Mouse (Mus musculus): ENCODE results near the gene Cdc14b. TPM values are rescaled to one million over a fixed set of nuclear protein-coding genes. Genes with fewer than 3 reads are reported as not detected.
"Not testable (repeated sequence)": the region's sequence is repeated elsewhere in the genome, so short reads cannot be mapped to it uniquely, and the experiment has no call there.

The Cdc14b gene
- polyA plus RNA-seq, 1 experiment from 2014 or later: 1.7 TPM

DNA sequence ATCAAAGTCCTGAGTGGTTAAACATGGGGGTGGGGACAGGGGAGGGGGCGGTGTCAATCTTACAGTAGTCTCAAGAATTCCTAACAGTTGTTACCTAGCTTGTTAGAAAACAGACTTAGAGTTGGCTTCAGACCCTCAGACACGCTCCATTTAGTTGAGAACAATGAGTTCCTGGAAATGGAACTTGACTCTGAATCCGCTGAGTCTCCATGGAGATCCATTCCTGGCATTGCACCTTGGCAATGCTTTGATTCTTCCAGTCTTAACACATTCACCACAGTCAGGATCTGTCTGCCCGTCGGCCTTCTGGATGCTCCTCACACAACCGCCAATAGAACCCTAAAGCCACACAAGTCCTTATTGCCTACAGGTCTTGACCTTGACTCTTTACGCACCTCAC lies 15.2 kb downstream of the Cdc14b start:
- Histone ChIP-seq H3K9ac (replicated peaks; ENCODE audit: low read depth, low read length) (no peak overlapping the region), H3K9me3 (ENCODE audit: control insufficient read depth, low read length) (no peaks in the 10 kb centered on the region), H3K4me1 (replicated peaks; ENCODE audit: control insufficient read depth, insufficient read depth, low read length) (no peaks in the 10 kb centered on the region), H3K27me3 (replicated peaks; ENCODE audit: control insufficient read depth, insufficient read depth, low read length) (no peaks in the 10 kb centered on the region), H3K27ac (ENCODE audit: low read length) (no peak overlapping the region), H3K4me2 (ENCODE audit: low read length) (no peak overlapping the region), H3K4me3 (replicated peaks; ENCODE audit: low read length) (no peak overlapping the region), H3K36me3 (ENCODE audit: control insufficient read depth, insufficient read depth) (no peaks in the 10 kb centered on the region)
- WGBS: 83% methylated on average over 7 of the region's 7 CpGs
- ATAC-seq: no peak

DNA sequence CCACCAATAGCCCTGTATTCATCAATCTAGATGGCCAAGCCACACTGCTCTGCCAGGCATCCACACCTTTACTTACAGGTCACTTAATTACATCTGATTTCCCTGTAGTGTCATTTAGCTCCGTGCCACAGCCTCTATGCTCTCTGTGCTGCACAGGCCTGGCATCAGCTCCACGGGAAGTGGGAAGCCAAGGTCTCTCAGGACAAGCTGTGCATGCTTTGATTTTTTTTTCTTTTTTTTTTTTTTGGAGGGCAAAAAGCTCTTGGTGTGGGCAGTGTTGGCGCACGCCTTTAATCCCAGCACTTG lies 16.6 kb downstream of the Cdc14b start:
- H3K27ac ChIP-seq (ENCODE audit: low read length): no peak overlapping the region
- no peaks in the 10 kb centered on the region for H3K4me1 ChIP-seq (replicated peaks; ENCODE audit: control insufficient read depth, insufficient read depth, low read length)
- 44% methylated on average over 4 of the region's 4 CpGs for WGBS
- H3K36me3 ChIP-seq (ENCODE audit: control insufficient read depth, insufficient read depth): no peaks in the 10 kb centered on the region
- no peak overlapping the region for H3K4me2 ChIP-seq (ENCODE audit: low read length)
- no peak for ATAC-seq
- no peaks in the 10 kb centered on the region for H3K27me3 ChIP-seq (replicated peaks; ENCODE audit: control insufficient read depth, insufficient read depth, low read length)
- H3K9ac ChIP-seq (replicated peaks; ENCODE audit: low read depth, low read length): no peak overlapping the region
- no peak overlapping the region for H3K4me3 ChIP-seq (replicated peaks; ENCODE audit: low read length)
- H3K9me3 ChIP-seq (ENCODE audit: control insufficient read depth, low read length): no peaks in the 10 kb centered on the region

DNA sequence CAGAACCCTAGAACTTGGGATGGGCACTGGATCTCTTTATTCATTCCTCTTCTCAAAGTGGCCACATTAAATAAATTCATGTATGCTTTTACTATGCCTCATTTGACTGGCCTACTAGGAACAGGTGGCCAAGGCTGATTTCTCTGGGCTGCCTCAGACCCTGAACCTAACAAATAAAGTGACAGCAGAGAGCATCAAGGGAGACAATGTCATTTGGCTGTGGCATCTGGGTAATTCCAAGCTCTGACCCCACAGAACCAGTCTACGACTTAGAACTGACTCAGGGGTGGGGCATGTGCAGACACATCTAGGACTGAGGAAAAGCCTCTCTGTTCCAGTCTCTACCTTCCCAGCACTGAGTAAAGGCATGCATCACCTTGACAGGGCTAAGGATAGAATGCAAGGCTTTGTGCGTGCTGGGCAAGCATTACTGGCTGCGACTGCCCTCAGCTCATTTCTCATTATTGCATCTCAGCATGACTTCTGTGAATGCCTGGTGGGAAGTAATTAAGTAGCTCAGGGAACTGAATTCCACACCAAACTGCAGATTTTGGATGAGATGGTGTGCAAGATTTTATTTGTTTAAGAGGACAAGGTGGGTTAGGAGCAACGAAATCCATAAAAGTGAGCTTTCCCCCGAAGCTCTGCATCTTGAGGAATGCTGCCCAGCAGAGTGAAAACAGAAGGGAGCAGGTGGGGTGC lies 17.1 kb downstream of the Cdc14b start:
- WGBS: 10% methylated on average over 5 of the region's 5 CpGs
- Histone ChIP-seq H3K9me3 (ENCODE audit: control insufficient read depth, low read length) (no peaks in the 10 kb centered on the region), H3K4me3 (replicated peaks; ENCODE audit: low read length) (no peak overlapping the region), H3K9ac (replicated peaks; ENCODE audit: low read depth, low read length) (no peak overlapping the region), H3K27me3 (replicated peaks; ENCODE audit: control insufficient read depth, insufficient read depth, low read length) (no peaks in the 10 kb centered on the region), H3K4me2 (ENCODE audit: low read length) (no peak overlapping the region), H3K27ac (ENCODE audit: low read length) (no peak overlapping the region), H3K4me1 (replicated peaks; ENCODE audit: control insufficient read depth, insufficient read depth, low read length) (no peaks in the 10 kb centered on the region), H3K36me3 (ENCODE audit: control insufficient read depth, insufficient read depth) (no peaks in the 10 kb centered on the region)
- ATAC-seq: no peak

DNA sequence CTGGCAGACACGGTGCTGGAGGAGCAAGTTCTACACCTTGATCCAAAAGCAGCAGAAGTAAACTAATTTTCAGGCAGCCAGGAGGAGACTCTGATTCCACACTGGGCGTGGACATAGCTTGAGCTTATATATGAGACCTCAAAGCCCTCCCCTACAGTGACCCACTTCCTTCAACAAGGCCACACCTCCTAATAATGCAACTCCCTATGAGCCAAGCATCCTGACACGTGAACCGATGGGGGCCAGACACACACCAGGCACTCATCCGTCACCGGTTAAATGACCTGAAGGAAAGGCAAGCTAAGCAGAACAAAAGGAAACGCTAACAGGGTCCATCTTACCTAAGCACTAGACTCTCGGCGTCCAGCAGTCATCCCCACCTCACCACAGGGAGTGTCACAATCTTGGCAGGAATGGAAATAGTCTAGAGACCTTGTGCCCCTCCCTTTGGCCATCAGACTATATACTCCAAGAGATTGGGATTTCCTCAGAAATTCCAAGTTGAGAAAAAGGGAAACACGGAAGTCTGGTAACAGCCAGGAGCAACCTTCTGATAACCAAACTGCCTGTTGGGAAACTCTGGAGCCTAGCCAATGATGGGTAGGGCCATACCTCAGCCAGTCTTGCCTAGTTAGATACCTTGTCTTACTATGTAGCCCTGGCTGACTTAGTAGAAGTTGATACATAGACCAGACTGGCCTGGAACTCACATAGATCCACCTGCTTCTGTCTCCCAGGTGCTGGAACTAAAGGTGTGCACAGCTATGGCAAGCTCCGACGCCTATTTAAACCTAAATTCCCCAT lies 17.9 kb downstream of the Cdc14b start:
- H3K27ac ChIP-seq (ENCODE audit: low read length): no peak overlapping the region

DNA sequence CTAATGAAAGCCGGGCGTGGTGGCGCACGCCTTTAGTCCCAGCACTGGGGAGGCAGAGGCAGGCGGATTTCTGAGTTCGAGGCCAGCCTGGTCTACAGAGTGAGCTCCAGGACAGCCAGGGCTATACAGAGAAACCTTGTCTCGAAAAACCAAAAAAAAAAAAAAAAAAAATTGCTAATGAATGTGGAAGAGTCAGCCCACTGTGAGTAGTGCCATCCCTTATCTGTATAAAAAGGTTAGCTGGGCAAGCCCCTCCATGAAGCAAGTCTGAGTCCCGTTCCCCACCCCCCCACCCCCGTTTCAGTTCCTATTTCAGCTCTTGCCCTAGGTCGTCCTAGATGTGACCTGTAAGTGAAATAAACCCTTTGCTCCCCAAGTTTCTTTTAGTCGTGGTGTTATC lies 20.9 kb downstream of the Cdc14b start:
- H3K4me3 ChIP-seq (replicated peaks; ENCODE audit: low read length); H3K27ac ChIP-seq (ENCODE audit: low read length); H3K4me1 ChIP-seq (replicated peaks; ENCODE audit: control insufficient read depth, insufficient read depth, low read length); H3K27me3 ChIP-seq (replicated peaks; ENCODE audit: control insufficient read depth, insufficient read depth, low read length); H3K9me3 ChIP-seq (ENCODE audit: control insufficient read depth, low read length); H3K4me2 ChIP-seq (ENCODE audit: low read length); H3K36me3 ChIP-seq (ENCODE audit: control insufficient read depth, insufficient read depth); ATAC-seq; H3K9ac ChIP-seq (replicated peaks; ENCODE audit: low read depth, low read length): not testable (repeated sequence)
- 89% methylated on average over 11 of the region's 11 CpGs for WGBS

More for the DNA sequence above, 17.9 kb downstream of the Cdc14b start:
- Histone ChIP-seq H3K4me2 (ENCODE audit: low read length) (no peak overlapping the region), H3K27me3 (replicated peaks; ENCODE audit: control insufficient read depth, insufficient read depth, low read length) (no peaks in the 10 kb centered on the region), H3K9me3 (ENCODE audit: control insufficient read depth, low read length) (no peaks in the 10 kb centered on the region), H3K4me3 (replicated peaks; ENCODE audit: low read length) (no peak overlapping the region), H3K4me1 (replicated peaks; ENCODE audit: control insufficient read depth, insufficient read depth, low read length) (no peaks in the 10 kb centered on the region), H3K36me3 (ENCODE audit: control insufficient read depth, insufficient read depth) (no peaks in the 10 kb centered on the region), H3K9ac (replicated peaks; ENCODE audit: low read depth, low read length) (no peak overlapping the region)
- ATAC-seq: no peak
- 77% methylated on average over 12 of the region's 12 CpGs for WGBS

DNA sequence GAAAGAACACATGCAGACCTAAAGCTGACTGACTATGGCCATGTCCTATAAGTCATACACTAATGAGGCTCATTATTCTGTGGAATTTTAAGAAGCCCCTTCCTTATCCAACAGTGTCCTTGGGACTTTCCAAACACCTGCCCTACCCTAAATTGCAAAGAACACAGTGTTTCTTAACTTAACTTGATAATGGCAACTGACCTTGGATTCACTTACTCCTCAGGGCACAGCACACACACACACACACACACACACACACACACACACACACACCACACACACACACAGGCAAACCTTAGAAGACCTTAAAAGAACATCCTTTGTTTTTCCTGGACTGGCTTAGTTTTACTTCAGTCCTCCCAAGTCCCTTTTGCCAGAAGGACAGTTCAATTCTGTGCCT lies 21.4 kb downstream of the Cdc14b start:
- no peaks in the 10 kb centered on the region for H3K9me3 ChIP-seq (ENCODE audit: control insufficient read depth, low read length)
- no peak for ATAC-seq
- H3K9ac ChIP-seq (replicated peaks; ENCODE audit: low read depth, low read length): no peak overlapping the region
- no peaks in the 10 kb centered on the region for H3K27me3 ChIP-seq (replicated peaks; ENCODE audit: control insufficient read depth, insufficient read depth, low read length)
- H3K4me3 ChIP-seq (replicated peaks; ENCODE audit: low read length): no peak overlapping the region
- H3K36me3 ChIP-seq (ENCODE audit: control insufficient read depth, insufficient read depth): no peaks in the 10 kb centered on the region
- H3K4me1 ChIP-seq (replicated peaks; ENCODE audit: control insufficient read depth, insufficient read depth, low read length): peaks cover 3% of the 10 kb centered on the region
- H3K27ac ChIP-seq (ENCODE audit: low read length): no peak overlapping the region
- no peak overlapping the region for H3K4me2 ChIP-seq (ENCODE audit: low read length)

DNA sequence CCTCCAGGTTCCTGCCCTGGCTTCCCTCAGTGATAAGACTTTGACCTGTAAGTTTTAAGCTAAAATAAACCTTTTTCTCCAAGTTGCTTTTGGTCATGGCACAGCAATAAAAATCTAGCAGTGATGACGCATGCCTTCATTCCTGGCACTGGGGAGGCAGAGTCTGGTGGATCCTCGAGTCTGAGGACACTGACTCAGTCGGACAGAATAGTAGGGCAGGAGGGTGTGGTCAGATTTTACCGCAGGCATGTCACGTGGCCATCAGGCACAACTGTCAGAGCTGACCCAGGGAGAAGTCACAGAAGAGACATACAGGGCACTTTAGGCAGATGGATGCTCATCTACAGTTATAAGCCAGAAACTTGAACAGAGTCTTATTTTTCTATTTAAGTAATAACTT lies 22.9 kb downstream of the Cdc14b start:
- H3K4me2 ChIP-seq (ENCODE audit: low read length): no peak overlapping the region
- H3K27ac ChIP-seq (ENCODE audit: low read length): no peak overlapping the region
- peaks cover 9% of the 10 kb centered on the region for H3K4me1 ChIP-seq (replicated peaks; ENCODE audit: control insufficient read depth, insufficient read depth, low read length)
- 84% methylated on average over 5 of the region's 5 CpGs for WGBS
- no peaks in the 10 kb centered on the region for H3K27me3 ChIP-seq (replicated peaks; ENCODE audit: control insufficient read depth, insufficient read depth, low read length)
- H3K9ac ChIP-seq (replicated peaks; ENCODE audit: low read depth, low read length): no peak overlapping the region
- ATAC-seq: no peak
- no peaks in the 10 kb centered on the region for H3K9me3 ChIP-seq (ENCODE audit: control insufficient read depth, low read length)
- no peaks in the 10 kb centered on the region for H3K36me3 ChIP-seq (ENCODE audit: control insufficient read depth, insufficient read depth)
- no peak overlapping the region for H3K4me3 ChIP-seq (replicated peaks; ENCODE audit: low read length)

- Histone ChIP-seq H3K4me2 (ENCODE audit: low read length) (no peak overlapping the region), H3K9me3 (ENCODE audit: control insufficient read depth, low read length) (no peaks in the 10 kb centered on the region), H3K27ac (ENCODE audit: low read length) (no peak overlapping the region), H3K4me1 (replicated peaks; ENCODE audit: control insufficient read depth, insufficient read depth, low read length) (peaks cover 9% of the 10 kb centered on the region), H3K27me3 (replicated peaks; ENCODE audit: control insufficient read depth, insufficient read depth, low read length) (no peaks in the 10 kb centered on the region), H3K36me3 (ENCODE audit: control insufficient read depth, insufficient read depth) (no peaks in the 10 kb centered on the region), H3K9ac (replicated peaks; ENCODE audit: low read depth, low read length) (no peak overlapping the region), H3K4me3 (replicated peaks; ENCODE audit: low read length) (no peak overlapping the region)
- ATAC-seq: no peak
- WGBS: 22% methylated on average over 1 of the region's 1 CpGs
These were observed 24.7 kb downstream of the Cdc14b start for GRCm38 (mm10) chr13:64250363-64250762.

- H3K4me1 ChIP-seq (replicated peaks; ENCODE audit: control insufficient read depth, insufficient read depth, low read length): peaks cover 9% of the 10 kb centered on the region
- WGBS: 9% methylated on average over 22 of the region's 22 CpGs
- H3K27me3 ChIP-seq (replicated peaks; ENCODE audit: control insufficient read depth, insufficient read depth, low read length): no peaks in the 10 kb centered on the region
- H3K27ac ChIP-seq (ENCODE audit: low read length): no peak overlapping the region
- peak; percentile 73 for ATAC-seq
- no peaks in the 10 kb centered on the region for H3K9me3 ChIP-seq (ENCODE audit: control insufficient read depth, low read length)
- peak overlapping the region; percentile 95 for H3K4me2 ChIP-seq (ENCODE audit: low read length)
- H3K4me3 ChIP-seq (replicated peaks; ENCODE audit: low read length): peak overlapping the region; percentile 48
- peak overlapping the region; percentile 54 for H3K9ac ChIP-seq (replicated peaks; ENCODE audit: low read depth, low read length)
- H3K36me3 ChIP-seq (ENCODE audit: control insufficient read depth, insufficient read depth): no peaks in the 10 kb centered on the region
These were observed 26.1 kb downstream of the Cdc14b start for GRCm38 (mm10) chr13:64248775-64249524.

All from forebrain, embryonic 16.5 days (tissue).